Mouse (Mus musculus): Measurements from ENCODE around the gene Pex3. TPM values are rescaled to one million over a fixed set of nuclear protein-coding genes. Genes with fewer than 3 reads are reported as not detected.

Gene Pex3
- polyA plus RNA-seq, 1 experiment from 2014 or later: 20.8 TPM

- no peak for TF ChIP-seq CTCF (IDR thresholded peaks at IDR 0.05; ENCODE audit: low read depth)
- TF ChIP-seq EP300 (optimal IDR thresholded peaks at IDR 0.05): no peak
- Histone ChIP-seq H3K4me3 (ENCODE audit: low read depth, low read length) (no peak overlapping the region), H3K27me3 (ENCODE audit: control insufficient read depth, insufficient read depth, low read length) (no peaks in the 10 kb centered on the region), H3K27ac (replicated peaks) (no peak overlapping the region), H3K36me3 (ENCODE audit: control insufficient read depth, insufficient read depth, low read length) (no peaks in the 10 kb centered on the region), H3K9me3 (ENCODE audit: control insufficient read depth, low read length) (no peaks in the 10 kb centered on the region), H3K4me1 (replicated peaks; ENCODE audit: control insufficient read depth, insufficient read depth) (no peaks in the 10 kb centered on the region), H3K9ac (ENCODE audit: low read length) (no peak overlapping the region), H3K4me2 (replicated peaks; ENCODE audit: low read depth) (no peak overlapping the region)
- no peak for DNase-seq (ENCODE audit: low spot score)
- ATAC-seq (ENCODE audit: low FRiP score, low TSS enrichment): no peak
- 94% methylated on average over 10 of the region's 10 CpGs for WGBS
Observed at GRCm38 (mm10) chr10:13592196-13592595, 39.3 kb upstream of the Pex3 start.

GRCm38 (mm10) chr10:13587914-13588313 is 35.0 kb upstream of the Pex3 start:
- H3K9me3 ChIP-seq (ENCODE audit: control insufficient read depth, low read length): no peaks in the 10 kb centered on the region
- no peaks in the 10 kb centered on the region for H3K36me3 ChIP-seq (ENCODE audit: control insufficient read depth, insufficient read depth, low read length)
- DNase-seq (ENCODE audit: low spot score) (no peak), ATAC-seq (ENCODE audit: low FRiP score, low TSS enrichment) (no peak)
- H3K27ac ChIP-seq (replicated peaks): no peak overlapping the region
- WGBS: 58% methylated on average over 2 of the region's 2 CpGs
- H3K9ac ChIP-seq (ENCODE audit: low read length): no peak overlapping the region
- TF ChIP-seq CTCF (IDR thresholded peaks at IDR 0.05; ENCODE audit: low read depth): no peak
- TF ChIP-seq EP300 (optimal IDR thresholded peaks at IDR 0.05): no peak
- no peaks in the 10 kb centered on the region for H3K27me3 ChIP-seq (ENCODE audit: control insufficient read depth, insufficient read depth, low read length)
- H3K4me3 ChIP-seq (ENCODE audit: low read depth, low read length): no peak overlapping the region
- no peaks in the 10 kb centered on the region for H3K4me1 ChIP-seq (replicated peaks; ENCODE audit: control insufficient read depth, insufficient read depth)
- no peak overlapping the region for H3K4me2 ChIP-seq (replicated peaks; ENCODE audit: low read depth)

- H3K4me1 ChIP-seq (replicated peaks; ENCODE audit: control insufficient read depth, insufficient read depth): no peaks in the 10 kb centered on the region
- no peak overlapping the region for H3K27ac ChIP-seq (replicated peaks)
- no peak for DNase-seq (ENCODE audit: low spot score)
- H3K4me2 ChIP-seq (replicated peaks; ENCODE audit: low read depth): no peak overlapping the region
- WGBS: 50% methylated on average over 7 of the region's 7 CpGs
- no peaks in the 10 kb centered on the region for H3K9me3 ChIP-seq (ENCODE audit: control insufficient read depth, low read length)
- H3K4me3 ChIP-seq (ENCODE audit: low read depth, low read length): no peak overlapping the region
- H3K36me3 ChIP-seq (ENCODE audit: control insufficient read depth, insufficient read depth, low read length): no peaks in the 10 kb centered on the region
- no peak overlapping the region for H3K9ac ChIP-seq (ENCODE audit: low read length)
- H3K27me3 ChIP-seq (ENCODE audit: control insufficient read depth, insufficient read depth, low read length): no peaks in the 10 kb centered on the region
- no peak for ATAC-seq (ENCODE audit: low FRiP score, low TSS enrichment)
- TF ChIP-seq EP300 (optimal IDR thresholded peaks at IDR 0.05) (no peak), CTCF (IDR thresholded peaks at IDR 0.05; ENCODE audit: low read depth) (no peak)
Observed at GRCm38 (mm10) chr10:13577123-13577522, 24.2 kb upstream of the Pex3 start.

DNA sequence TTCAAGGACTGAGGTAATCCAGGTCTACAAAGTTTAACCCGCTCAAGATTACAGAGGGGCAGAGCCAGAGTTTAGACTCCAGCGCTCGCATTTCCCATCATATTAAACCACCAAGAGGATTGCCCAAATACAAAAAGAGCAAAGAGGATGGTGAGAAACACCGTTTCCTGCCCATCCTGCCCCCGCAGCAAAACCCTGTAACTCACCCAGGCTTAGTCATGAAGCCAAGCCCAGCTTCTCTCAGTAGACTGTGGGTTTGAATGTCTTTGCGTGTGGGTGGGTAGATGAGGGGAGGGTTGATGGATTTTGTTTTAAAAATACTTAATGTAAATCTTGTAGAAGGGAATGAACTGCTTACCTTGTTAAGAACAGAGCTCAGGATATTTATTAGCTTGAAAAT is 19.5 kb upstream of the Pex3 start:
- H3K27ac ChIP-seq (replicated peaks): no peak overlapping the region
- H3K4me1 ChIP-seq (replicated peaks; ENCODE audit: control insufficient read depth, insufficient read depth): no peaks in the 10 kb centered on the region; the same call in 1 of the 2 replicates
- no peaks in the 10 kb centered on the region for H3K27me3 ChIP-seq (ENCODE audit: control insufficient read depth, insufficient read depth, low read length)
- no peak overlapping the region for H3K4me3 ChIP-seq (ENCODE audit: low read depth, low read length)
- no peak for DNase-seq (ENCODE audit: low spot score)
- TF ChIP-seq EP300 (optimal IDR thresholded peaks at IDR 0.05): no peak
- no peak for TF ChIP-seq CTCF (IDR thresholded peaks at IDR 0.05; ENCODE audit: low read depth)
- ATAC-seq (ENCODE audit: low FRiP score, low TSS enrichment): no peak
- no peak overlapping the region for H3K4me2 ChIP-seq (replicated peaks; ENCODE audit: low read depth)
- 61% methylated on average over 6 of the region's 6 CpGs for WGBS
- H3K36me3 ChIP-seq (ENCODE audit: control insufficient read depth, insufficient read depth, low read length): no peaks in the 10 kb centered on the region
- no peak overlapping the region for H3K9ac ChIP-seq (ENCODE audit: low read length)
- no peaks in the 10 kb centered on the region for H3K9me3 ChIP-seq (ENCODE audit: control insufficient read depth, low read length)

- Histone ChIP-seq H3K9me3 (ENCODE audit: control insufficient read depth, low read length) (no peaks in the 10 kb centered on the region), H3K4me3 (ENCODE audit: low read depth, low read length) (no peak overlapping the region), H3K27ac (replicated peaks) (no peak overlapping the region), H3K4me1 (replicated peaks; ENCODE audit: control insufficient read depth, insufficient read depth) (no peaks in the 10 kb centered on the region; the same call in 1 of the 2 replicates), H3K9ac (ENCODE audit: low read length) (no peak overlapping the region), H3K27me3 (ENCODE audit: control insufficient read depth, insufficient read depth, low read length) (no peaks in the 10 kb centered on the region), H3K4me2 (replicated peaks; ENCODE audit: low read depth) (no peak overlapping the region), H3K36me3 (ENCODE audit: control insufficient read depth, insufficient read depth, low read length) (no peaks in the 10 kb centered on the region)
- TF ChIP-seq EP300 (optimal IDR thresholded peaks at IDR 0.05): no peak
- no peak for TF ChIP-seq CTCF (IDR thresholded peaks at IDR 0.05; ENCODE audit: low read depth)
- no peak for DNase-seq (ENCODE audit: low spot score)
- 24% methylated on average over 10 of the region's 10 CpGs for WGBS
- no peak for ATAC-seq (ENCODE audit: low FRiP score, low TSS enrichment)
Observed at GRCm38 (mm10) chr10:13572003-13572402, 19.1 kb upstream of the Pex3 start.

DNA sequence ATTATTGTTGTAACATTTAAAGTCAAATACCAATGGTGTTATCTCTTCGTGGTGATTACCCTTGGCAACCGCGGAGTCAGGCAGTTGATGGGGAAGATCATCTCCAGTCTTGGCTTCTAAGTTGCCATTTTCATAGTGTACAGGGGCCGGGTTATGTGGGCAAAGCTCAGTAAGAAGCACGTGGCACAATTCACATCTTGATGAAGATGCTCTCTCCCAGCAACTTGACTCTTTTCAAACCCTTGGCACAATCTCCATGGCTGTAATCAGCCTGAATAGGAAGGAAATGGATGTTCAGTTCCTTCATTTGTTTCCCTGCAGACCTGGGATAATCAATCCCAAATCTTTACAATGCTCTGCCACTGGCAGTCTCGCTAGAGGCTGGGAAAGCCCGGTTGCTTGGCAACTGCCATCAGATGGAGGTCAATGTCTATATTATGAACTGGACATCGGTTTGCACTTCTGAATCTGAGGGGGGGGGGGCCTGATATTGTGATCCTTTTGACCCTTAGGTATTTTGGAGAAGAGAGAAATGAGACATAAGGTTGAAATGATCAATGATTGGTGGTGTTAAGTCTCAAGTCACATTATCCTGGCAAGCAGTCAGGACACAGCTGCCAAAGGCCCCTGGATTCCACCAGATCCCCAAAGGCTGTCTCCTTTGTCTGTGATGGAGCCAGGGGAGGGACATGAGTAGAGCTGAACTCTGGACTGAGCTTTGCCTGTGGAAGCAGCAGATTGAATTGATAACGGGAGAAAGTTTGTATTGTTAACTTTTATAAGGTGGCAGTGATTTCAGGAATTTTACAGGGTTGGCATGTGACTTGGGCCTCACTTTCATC is 18.0 kb upstream of the Pex3 start:
- H3K4me3 ChIP-seq (ENCODE audit: low read depth, low read length): no peak overlapping the region

More for the DNA sequence above, 18.0 kb upstream of the Pex3 start:
- H3K9me3 ChIP-seq (ENCODE audit: control insufficient read depth, low read length): no peaks in the 10 kb centered on the region
- DNase-seq (ENCODE audit: low spot score): no peak
- H3K4me1 ChIP-seq (replicated peaks; ENCODE audit: control insufficient read depth, insufficient read depth): no peaks in the 10 kb centered on the region; the same call in 1 of the 2 replicates
- no peak for ATAC-seq (ENCODE audit: low FRiP score, low TSS enrichment)
- H3K36me3 ChIP-seq (ENCODE audit: control insufficient read depth, insufficient read depth, low read length): no peaks in the 10 kb centered on the region
- no peaks in the 10 kb centered on the region for H3K27me3 ChIP-seq (ENCODE audit: control insufficient read depth, insufficient read depth, low read length)
- H3K4me2 ChIP-seq (replicated peaks; ENCODE audit: low read depth): no peak overlapping the region
- no peak overlapping the region for H3K27ac ChIP-seq (replicated peaks)
- H3K9ac ChIP-seq (ENCODE audit: low read length): no peak overlapping the region
- no peak for TF ChIP-seq EP300 (optimal IDR thresholded peaks at IDR 0.05)
- TF ChIP-seq CTCF (IDR thresholded peaks at IDR 0.05; ENCODE audit: low read depth): no peak
- 72% methylated on average over 9 of the region's 9 CpGs for WGBS
